12 mouse cellular contexts compared by ENCODE assay signal in genomic region chr1:182139937-182140336, GRCm38 (mm10). TPM values are rescaled to one million over a fixed set of nuclear protein-coding genes. Genes with fewer than 3 reads are reported as not detected.
DNase-seq lines count a peak whose midpoint lies in the region; ATAC-seq and TF ChIP-seq lines count a peak whose summit lies in the region.
"Had no signal": no experiment of that assay in that cellular context is flagged by ENCODE, and none has a peak within 500 bp of the region (broad histone marks: within the 10 kb centered on the region; RNA-seq: fewer than 3 reads in every experiment).

No protein-coding gene starts in this region.

- H3K36me3 ChIP-seq in hindbrain, embryonic 14.5 days (replicated peaks; ENCODE audit: control insufficient read depth, insufficient read depth): no peaks in the 10 kb centered on the region
- no peaks in the 10 kb centered on the region for H3K36me3 ChIP-seq in hindbrain, embryonic 10.5 days
- H3K36me3 ChIP-seq in embryonic facial prominence, embryonic 10.5 days (replicated peaks): no peaks in the 10 kb centered on the region
- H3K36me3 ChIP-seq in intestine, postnatal 0 days (ENCODE audit: control insufficient read depth, insufficient read depth): no peaks in the 10 kb centered on the region
- H3K36me3 ChIP-seq: G1E; liver, embryonic 15.5 days had no signal

- no peak overlapping the region for H3K4me3 ChIP-seq in hindbrain, embryonic 14.5 days (replicated peaks; ENCODE audit: low read length)
- no peak overlapping the region for H3K4me3 ChIP-seq in hindbrain, embryonic 10.5 days
- H3K4me3 ChIP-seq in embryonic facial prominence, embryonic 10.5 days: 0 out of 2 replicates have a peak overlapping the region, but pooled peaks have one; percentile 27
- H3K4me3 ChIP-seq in intestine, postnatal 0 days (ENCODE audit: low read depth, low read length): peak overlapping the region; percentile 22
- H3K4me3 ChIP-seq: liver, embryonic 15.5 days had no signal

- no peak for DNase-seq in hindbrain, embryonic 14.5 days (ENCODE audit: low spot score)
- no peak for DNase-seq in hindbrain, embryonic 10.5 days (ENCODE audit: low spot score)
- DNase-seq in 416B (ENCODE audit: low read depth): peak; percentile 9
- no peak for DNase-seq in embryonic facial prominence, embryonic 10.5 days (ENCODE audit: low spot score)
- DNase-seq in layer of hippocampus, adult 9-11 months: no peak
- DNase-seq in cerebellum, postnatal 36 days: no peak

- WGBS in hindbrain, embryonic 14.5 days: 42% methylated on average over 9 of the region's 9 CpGs
- 38% methylated on average over 9 of the region's 9 CpGs for WGBS in hindbrain, embryonic 10.5 days
- WGBS in embryonic facial prominence, embryonic 10.5 days: 31% methylated on average over 9 of the region's 9 CpGs
- WGBS in intestine, postnatal 0 days: 25% methylated on average over 9 of the region's 9 CpGs

- H3K9ac ChIP-seq in hindbrain, embryonic 14.5 days: no peak overlapping the region
- H3K9ac ChIP-seq in intestine, postnatal 0 days (ENCODE audit: low read depth, low read length): peak overlapping the region; percentile 13
- H3K9ac ChIP-seq: liver, embryonic 15.5 days had no signal

- no peaks in the 10 kb centered on the region for H3K4me1 ChIP-seq in hindbrain, embryonic 14.5 days (replicated peaks; ENCODE audit: control insufficient read depth, insufficient read depth, low read length)
- peaks cover 25% of the 10 kb centered on the region for H3K4me1 ChIP-seq in hindbrain, embryonic 10.5 days (replicated peaks)
- peaks cover 25% of the 10 kb centered on the region for H3K4me1 ChIP-seq in embryonic facial prominence, embryonic 10.5 days
- H3K4me1 ChIP-seq in intestine, postnatal 0 days (replicated peaks; ENCODE audit: control insufficient read depth, insufficient read depth, low read length): no peaks in the 10 kb centered on the region

- H3K27me3 ChIP-seq in hindbrain, embryonic 14.5 days (ENCODE audit: control insufficient read depth, insufficient read depth, low read length): no peaks in the 10 kb centered on the region
- 0 out of 2 replicates have a peak, but pooled peaks cover 5% of the 10 kb centered on the region for H3K27me3 ChIP-seq in hindbrain, embryonic 10.5 days (ENCODE audit: insufficient read depth, poor library complexity, severe bottlenecking)
- H3K27me3 ChIP-seq in embryonic facial prominence, embryonic 10.5 days (replicated peaks; ENCODE audit: low read depth, poor library complexity, severe bottlenecking): peaks cover 18% of the 10 kb centered on the region; the same call in 1 of the 2 replicates
- no peaks in the 10 kb centered on the region for H3K27me3 ChIP-seq in intestine, postnatal 0 days (replicated peaks; ENCODE audit: control insufficient read depth, insufficient read depth, low read length)
- H3K27me3 ChIP-seq: liver, embryonic 15.5 days had no signal

- no peaks in the 10 kb centered on the region for H3K9me3 ChIP-seq in hindbrain, embryonic 14.5 days (ENCODE audit: control insufficient read depth, low read length)
- H3K9me3 ChIP-seq in hindbrain, embryonic 10.5 days: no peaks in the 10 kb centered on the region
- no peaks in the 10 kb centered on the region for H3K9me3 ChIP-seq in embryonic facial prominence, embryonic 10.5 days
- H3K9me3 ChIP-seq in intestine, postnatal 0 days (ENCODE audit: control insufficient read depth): no peaks in the 10 kb centered on the region
- H3K9me3 ChIP-seq: G1E; liver, embryonic 15.5 days had no signal

- no peak for TF ChIP-seq CTCF in intestine, postnatal 0 days (IDR thresholded peaks at IDR 0.05; ENCODE audit: low read depth)

- ATAC-seq in hindbrain, embryonic 14.5 days (ENCODE audit: low FRiP score): 0 out of 2 replicates have a peak, but pooled peaks have one; percentile 2
- ATAC-seq in intestine, postnatal 0 days: peak; percentile 94
- ATAC-seq in frontal cortex, adult (ENCODE audit: low TSS enrichment): no peak

- H3K4me2 ChIP-seq in hindbrain, embryonic 14.5 days (replicated peaks): 0 out of 2 replicates have a peak overlapping the region, but pooled peaks have one; percentile 15
- peak overlapping the region; percentile 68 for H3K4me2 ChIP-seq in intestine, postnatal 0 days (replicated peaks; ENCODE audit: low read depth)
- H3K4me2 ChIP-seq: liver, embryonic 15.5 days had no signal

- H3K27ac ChIP-seq in hindbrain, embryonic 14.5 days: no peak overlapping the region
- no peak overlapping the region for H3K27ac ChIP-seq in hindbrain, embryonic 10.5 days
- no peak overlapping the region for H3K27ac ChIP-seq in embryonic facial prominence, embryonic 10.5 days (replicated peaks)
- H3K27ac ChIP-seq in intestine, postnatal 0 days (ENCODE audit: low read depth, low read length): peak overlapping the region; percentile 60
- H3K27ac ChIP-seq: liver, embryonic 15.5 days had no signal

RNA-seq across cellular contexts. Expression of gene Srp9, which starts 15.4 kb away (rescaled TPM):
- polyA plus RNA-seq in hindbrain, embryonic 14.5 days (2014; fragmentation: Nextera tagmentation; extraction: Ambion mirVana): 139 and 142 TPM in 2 replicates
- polyA plus RNA-seq in hindbrain, embryonic 10.5 days (2016; fragmentation: Nextera tagmentation; extraction: Ambion mirVana): 167 and 168 TPM in 2 replicates
- 159 and 166 TPM in 2 replicates for polyA plus RNA-seq in embryonic facial prominence, embryonic 10.5 days (2016; fragmentation: Nextera tagmentation; extraction: Ambion mirVana)
- 208 and 218 TPM in 2 replicates for polyA plus RNA-seq in intestine, postnatal 0 days (2015; fragmentation: Nextera tagmentation; extraction: Ambion mirVana)

RNA-seq across cellular contexts. Expression of gene Vmn1r1, which starts 24.3 kb away (rescaled TPM):
- polyA plus RNA-seq in hindbrain, embryonic 14.5 days (2014; fragmentation: Nextera tagmentation; extraction: Ambion mirVana): not detected in 2 replicates
- not detected in 2 replicates for polyA plus RNA-seq in hindbrain, embryonic 10.5 days (2016; fragmentation: Nextera tagmentation; extraction: Ambion mirVana)
- polyA plus RNA-seq in embryonic facial prominence, embryonic 10.5 days (2016; fragmentation: Nextera tagmentation; extraction: Ambion mirVana): not detected in 2 replicates
- polyA plus RNA-seq in intestine, postnatal 0 days (2015; fragmentation: Nextera tagmentation; extraction: Ambion mirVana): not detected in 2 replicates
- polyA plus RNA-seq: G1E; large intestine, adult 2 months; liver, embryonic 15.5 days; neural tube, embryonic 14.5 days had no signal

Comparison
In these comparisons a context has a peak if more than half of its experiments do, and no peak if none do; other contexts are left out.
1. H3K4me3 ChIP-seq: peak in embryonic facial prominence, embryonic 10.5 days (single experiment) and intestine, postnatal 0 days (single experiment); none in hindbrain, embryonic 14.5 days (single experiment) and hindbrain, embryonic 10.5 days (single experiment).